Mouse (Mus musculus) lung, embryonic 14.5 days (tissue): ENCODE measurements around the gene Tmsb10. TPM values are rescaled to one million over a fixed set of nuclear protein-coding genes. Genes with fewer than 3 reads are reported as not detected.
A peak's percentile ranks its signal among the peaks of the same experiment; 100 is the strongest.

Source experiments
- ATAC-seq: fragments of 200-750 bp; cut with Nextera tagmentation; 2 replicates; pipeline ENCODE4 v1.8.0; 2017; ENCODE audit warnings: mild to moderate bottlenecking, moderate TSS enrichment, moderate library complexity; ENCODE audit not compliant: insufficient read depth
- DNase-seq: peaks from one replicate; pipeline ENCODE4 v3.0.0-alpha.2; 2015
- H3K27ac ChIP-seq: fragments of 300-500 bp; sonication (generic); 2 replicates; pipeline ENCODE4 v1.5.1; 2014; ENCODE audit warnings: low read depth, mild to moderate bottlenecking, moderate library complexity
- H3K27me3 ChIP-seq: fragments of 300-500 bp; sonication (generic); 2 replicates; pipeline ENCODE4 v1.6.1; 2014; ENCODE audit warnings: low read length, control low read depth; ENCODE audit not compliant: insufficient read depth
- H3K36me3 ChIP-seq: fragments of 300-500 bp; sonication (generic); 2 replicates; pipeline ENCODE4 v1.6.1; 2014; ENCODE audit warnings: control low read depth; ENCODE audit not compliant: insufficient read depth
- H3K4me1 ChIP-seq: fragments of 300-500 bp; sonication (generic); 2 replicates; pipeline ENCODE4 v1.6.1; 2014; ENCODE audit warnings: antibody characterized with exemption, control low read depth; ENCODE audit not compliant: insufficient read depth
- H3K4me2 ChIP-seq: fragments of 300-500 bp; sonication (generic); 2 replicates; pipeline ENCODE4 v1.6.1; 2014; ENCODE audit warnings: mild to moderate bottlenecking
- H3K4me3 ChIP-seq: fragments of 300-500 bp; sonication (generic); 2 replicates; pipeline ENCODE4 v1.5.1; 2014; ENCODE audit warnings: low read depth, low read length
- H3K9ac ChIP-seq: fragments of 300-500 bp; sonication (generic); 2 replicates; pipeline ENCODE4 v1.6.1; 2014
- H3K9me3 ChIP-seq: fragments of 300-500 bp; sonication (generic); 2 replicates; pipeline ENCODE4 v1.6.1; 2016; ENCODE audit warnings: low read depth, low read length, control low read depth
- CTCF ChIP-seq: IDR thresholded peaks from 2 replicates; pipeline ENCODE4 v1.5.1; 2016; ENCODE audit warnings: antibody characterized with exemption, low read depth
- WGBS: fragments of 180-500 bp; shearing (Covaris S2); extraction: QIAGEN DNeasy Blood & Tissue Kit; methylation state at CpG from one replicate; pipeline ENCODE4 v1.1.7; 2014; 5-methylcytosine and 5-hydroxymethylcytosine counted together
- polyA plus RNA-seq: library from polyadenylated mRNA; unstranded; fragments of >200 nt; fragmentation: Nextera tagmentation; extraction: Ambion mirVana; gene quantifications from 2 replicates; pipeline ENCODE4 v1.2.1, GENCODE M21; 2014

The Tmsb10 gene
- polyA plus RNA-seq, 1 experiment from 2014 or later: 3,115 TPM

- no peak overlapping the region for H3K4me3 ChIP-seq
- TF ChIP-seq CTCF: no peak
- H3K9me3 ChIP-seq: no peaks in the 10 kb centered on the region
- H3K36me3 ChIP-seq: no peaks in the 10 kb centered on the region
- H3K9ac ChIP-seq: no peak overlapping the region
- 80% methylated on average over 4 of the region's 4 CpGs for WGBS
- no peak overlapping the region for H3K27ac ChIP-seq
- no peaks in the 10 kb centered on the region for H3K27me3 ChIP-seq
- no peak for DNase-seq
- no peak overlapping the region for H3K4me2 ChIP-seq
- ATAC-seq: no peak
- peaks cover 9% of the 10 kb centered on the region for H3K4me1 ChIP-seq
Observed at GRCm38 (mm10) chr6:72929795-72930398, 28.7 kb downstream of the Tmsb10 start.

- DNase-seq: peak; percentile 87
- H3K36me3 ChIP-seq: no peaks in the 10 kb centered on the region
Observed at GRCm38 (mm10) chr6:72926755-72927482, 31.6 kb downstream of the Tmsb10 start.

GRCm38 (mm10) chr6:72926031-72926430, 32.5 kb downstream of the Tmsb10 start:
- H3K27ac ChIP-seq: no peak overlapping the region

More at GRCm38 (mm10) chr6:72926755-72927482, 31.6 kb downstream of the Tmsb10 start:
- peak; percentile 94 for ATAC-seq
- TF ChIP-seq CTCF: no peak
- Histone ChIP-seq H3K27ac (peak overlapping the region; percentile 89), H3K4me1 (peaks cover 9% of the 10 kb centered on the region), H3K9ac (no peak overlapping the region), H3K4me2 (peak overlapping the region; percentile 23; the same call in 1 of the 2 replicates), H3K4me3 (no peak overlapping the region), H3K27me3 (no peaks in the 10 kb centered on the region), H3K9me3 (no peaks in the 10 kb centered on the region)
- 13% methylated on average over 9 of the region's 9 CpGs for WGBS

DNA sequence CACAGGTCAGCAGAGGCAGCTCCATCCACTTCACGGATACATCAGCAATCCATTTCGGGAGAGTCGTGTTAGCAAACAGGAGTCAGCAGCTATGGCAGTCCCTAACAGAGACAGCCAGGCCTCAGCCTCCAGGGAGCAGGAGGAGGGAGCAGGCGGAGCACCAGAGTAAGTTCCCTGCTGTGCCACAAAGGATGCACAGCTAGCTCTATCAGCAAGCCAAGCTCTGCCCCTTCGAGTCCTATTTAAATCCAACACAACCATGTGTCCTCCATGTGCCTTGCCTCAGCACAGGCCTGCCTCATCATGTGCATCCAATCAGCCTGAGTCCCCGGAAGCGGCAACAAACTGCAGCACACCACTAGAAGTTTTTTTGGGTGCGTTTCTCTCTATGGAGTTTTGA, 35.2 kb downstream of the Tmsb10 start:
- Histone ChIP-seq H3K27ac (no peak overlapping the region), H3K27me3 (no peaks in the 10 kb centered on the region), H3K4me3 (no peak overlapping the region), H3K36me3 (no peaks in the 10 kb centered on the region), H3K9me3 (no peaks in the 10 kb centered on the region), H3K9ac (no peak overlapping the region), H3K4me1 (peaks cover 9% of the 10 kb centered on the region), H3K4me2 (no peak overlapping the region)
- no peak for TF ChIP-seq CTCF
- no peak for DNase-seq
- 80% methylated on average over 8 of the region's 8 CpGs for WGBS
- ATAC-seq: no peak

More at GRCm38 (mm10) chr6:72926031-72926430, 32.5 kb downstream of the Tmsb10 start:
- no peaks in the 10 kb centered on the region for H3K27me3 ChIP-seq
- peaks cover 9% of the 10 kb centered on the region for H3K4me1 ChIP-seq
- ATAC-seq: no peak
- WGBS: 74% methylated on average over 4 of the region's 4 CpGs
- no peak for TF ChIP-seq CTCF
- H3K4me2 ChIP-seq: no peak overlapping the region
- H3K9me3 ChIP-seq: no peaks in the 10 kb centered on the region
- no peak overlapping the region for H3K9ac ChIP-seq
- no peak overlapping the region for H3K4me3 ChIP-seq
- H3K36me3 ChIP-seq: no peaks in the 10 kb centered on the region
- DNase-seq: no peak

- DNase-seq: no peak
- no peak overlapping the region for H3K4me3 ChIP-seq
- no peak overlapping the region for H3K27ac ChIP-seq
- no peak overlapping the region for H3K4me2 ChIP-seq
- no peak for ATAC-seq
- H3K36me3 ChIP-seq: no peaks in the 10 kb centered on the region
- H3K9me3 ChIP-seq: no peaks in the 10 kb centered on the region
- TF ChIP-seq CTCF: no peak
- no peak overlapping the region for H3K9ac ChIP-seq
- H3K27me3 ChIP-seq: no peaks in the 10 kb centered on the region
- no peaks in the 10 kb centered on the region for H3K4me1 ChIP-seq
- WGBS: 90% methylated on average over 3 of the region's 3 CpGs
Observed at GRCm38 (mm10) chr6:72921081-72921480, 37.5 kb downstream of the Tmsb10 start.

GRCm38 (mm10) chr6:72918510-72919033, 40.0 kb downstream of the Tmsb10 start:
- Histone ChIP-seq H3K4me3 (no peak overlapping the region), H3K9me3 (no peaks in the 10 kb centered on the region), H3K27me3 (no peaks in the 10 kb centered on the region), H3K36me3 (no peaks in the 10 kb centered on the region), H3K9ac (no peak overlapping the region), H3K4me2 (no peak overlapping the region), H3K27ac (no peak overlapping the region), H3K4me1 (no peaks in the 10 kb centered on the region)
- no peak for DNase-seq
- ATAC-seq: no peak
- TF ChIP-seq CTCF: no peak
- WGBS: 64% methylated on average over 9 of the region's 9 CpGs

- TF ChIP-seq CTCF: no peak
- WGBS: 79% methylated on average over 7 of the region's 7 CpGs
- H3K4me3 ChIP-seq: no peak overlapping the region
- ATAC-seq (no peak), DNase-seq (no peak)
- H3K27ac ChIP-seq: no peak overlapping the region
- no peak overlapping the region for H3K4me2 ChIP-seq
- no peak overlapping the region for H3K9ac ChIP-seq
- H3K9me3 ChIP-seq: no peaks in the 10 kb centered on the region
- H3K4me1 ChIP-seq: no peaks in the 10 kb centered on the region
- no peaks in the 10 kb centered on the region for H3K36me3 ChIP-seq
- no peaks in the 10 kb centered on the region for H3K27me3 ChIP-seq
Observed at GRCm38 (mm10) chr6:72916330-72916729, 42.2 kb downstream of the Tmsb10 start.
